Mouse (Mus musculus) neural tube, embryonic 10.5 days (tissue): ENCODE data around the gene Zbtb7a.
"Not testable (repeated sequence)": the region's sequence is repeated elsewhere in the genome, so short reads cannot be mapped to it uniquely, and the experiment has no call there.

Source experiments
- DNase-seq: peaks from one replicate; pipeline ENCODE4 v3.0.0-alpha.2; 2017; ENCODE audit warnings: low spot score; ENCODE audit errors: extremely low spot score

The Zbtb7a gene

DNA sequence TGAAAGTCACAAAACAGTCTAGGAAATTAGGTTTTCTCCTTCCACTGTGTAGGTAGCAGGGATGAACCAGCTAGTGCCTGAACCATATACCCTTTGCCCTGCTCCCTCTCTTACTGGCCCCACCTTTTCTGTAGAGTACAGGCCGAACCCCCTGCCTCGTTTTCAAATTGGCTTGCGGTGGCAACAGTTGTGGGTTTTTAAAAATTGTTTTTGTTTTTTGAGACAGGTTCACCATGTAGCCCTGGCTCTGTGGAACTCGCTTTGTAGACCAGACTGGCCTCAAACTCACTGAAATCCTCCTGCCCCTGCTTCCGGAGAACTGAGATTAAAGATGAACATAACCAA lies 33.0 kb downstream of the Zbtb7a start:
- DNase-seq: peak; percentile 59

DNA sequence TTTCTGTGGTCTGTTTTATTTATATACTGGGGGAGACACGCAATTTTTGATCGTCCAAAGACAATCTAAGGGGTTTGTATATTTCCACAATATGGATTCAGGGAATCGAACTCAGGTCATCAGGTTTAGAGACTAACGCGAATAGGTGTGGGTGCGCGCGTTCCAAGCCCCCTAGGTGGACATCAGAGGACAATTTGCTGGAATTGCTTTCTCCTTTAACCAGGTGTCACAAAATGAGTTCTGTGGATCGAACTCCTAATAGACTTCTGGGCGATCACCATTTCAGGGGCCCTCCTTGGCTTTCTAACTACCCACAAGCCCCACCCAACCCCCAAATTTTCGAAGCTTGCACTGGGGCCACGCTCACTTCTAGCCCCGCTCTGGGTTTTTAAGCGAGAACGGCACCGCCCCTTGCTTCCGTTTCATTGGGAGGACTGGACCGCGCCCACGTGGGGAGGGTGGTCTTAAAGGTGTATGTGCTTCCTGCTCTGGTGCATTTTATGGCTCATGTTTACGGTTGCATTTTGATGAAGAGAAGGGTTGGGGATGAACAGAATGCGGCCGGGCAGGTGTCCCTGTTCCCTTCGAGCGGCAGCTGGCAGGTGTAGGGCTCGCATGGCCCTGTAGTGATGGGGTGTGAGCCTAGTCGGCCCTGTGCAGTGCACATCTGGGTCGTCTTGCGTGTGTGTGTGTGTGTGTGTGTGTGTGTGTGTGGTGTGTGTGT lies 33.7 kb downstream of the Zbtb7a start:
- DNase-seq: peak; percentile 65

DNA sequence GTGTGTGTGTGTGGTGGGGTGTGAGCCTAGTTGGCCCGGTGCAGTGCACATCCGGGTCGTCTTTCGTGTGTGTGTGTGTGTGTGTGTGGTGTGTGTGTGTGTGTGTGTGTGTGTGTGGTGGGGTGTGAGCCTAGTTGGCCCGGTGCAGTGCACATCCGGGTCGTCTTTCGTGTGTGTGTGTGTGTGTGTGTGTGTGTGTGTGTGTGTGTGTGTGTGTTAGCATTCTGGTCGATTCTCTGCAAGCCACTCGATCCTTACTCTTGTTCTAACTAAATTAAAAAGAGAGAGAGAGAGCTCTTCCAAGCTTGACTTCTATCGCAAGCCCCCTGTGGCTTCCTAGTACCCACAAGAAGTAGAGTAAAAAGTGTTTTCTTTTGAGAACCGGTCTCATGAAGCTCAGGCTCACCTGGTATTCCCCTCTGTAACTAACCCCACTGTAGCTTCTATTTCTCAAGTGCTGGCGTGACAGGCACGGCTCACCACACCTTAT lies 34.4 kb downstream of the Zbtb7a start:
- DNase-seq: not testable (repeated sequence)

DNA sequence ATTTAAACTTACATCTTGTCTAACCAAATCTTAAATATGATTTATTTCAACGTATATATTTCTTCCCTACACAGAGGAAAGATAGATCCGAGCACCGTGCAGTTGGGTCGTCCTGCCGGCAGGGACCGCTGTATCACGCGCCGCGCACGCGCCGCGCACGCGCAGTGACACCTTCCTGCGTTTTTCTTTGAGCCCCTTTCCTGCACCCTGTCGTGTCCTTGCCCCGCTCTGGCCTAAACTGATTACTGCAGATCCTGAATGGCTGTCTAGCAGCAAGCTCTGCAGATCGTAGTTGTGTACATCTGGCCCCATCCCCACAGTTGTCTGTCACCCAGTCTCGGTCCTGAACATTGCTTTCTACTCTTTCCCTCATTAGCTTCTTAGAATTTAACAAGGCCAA lies 38.1 kb downstream of the Zbtb7a start:
- peak; percentile 86 for DNase-seq

DNA sequence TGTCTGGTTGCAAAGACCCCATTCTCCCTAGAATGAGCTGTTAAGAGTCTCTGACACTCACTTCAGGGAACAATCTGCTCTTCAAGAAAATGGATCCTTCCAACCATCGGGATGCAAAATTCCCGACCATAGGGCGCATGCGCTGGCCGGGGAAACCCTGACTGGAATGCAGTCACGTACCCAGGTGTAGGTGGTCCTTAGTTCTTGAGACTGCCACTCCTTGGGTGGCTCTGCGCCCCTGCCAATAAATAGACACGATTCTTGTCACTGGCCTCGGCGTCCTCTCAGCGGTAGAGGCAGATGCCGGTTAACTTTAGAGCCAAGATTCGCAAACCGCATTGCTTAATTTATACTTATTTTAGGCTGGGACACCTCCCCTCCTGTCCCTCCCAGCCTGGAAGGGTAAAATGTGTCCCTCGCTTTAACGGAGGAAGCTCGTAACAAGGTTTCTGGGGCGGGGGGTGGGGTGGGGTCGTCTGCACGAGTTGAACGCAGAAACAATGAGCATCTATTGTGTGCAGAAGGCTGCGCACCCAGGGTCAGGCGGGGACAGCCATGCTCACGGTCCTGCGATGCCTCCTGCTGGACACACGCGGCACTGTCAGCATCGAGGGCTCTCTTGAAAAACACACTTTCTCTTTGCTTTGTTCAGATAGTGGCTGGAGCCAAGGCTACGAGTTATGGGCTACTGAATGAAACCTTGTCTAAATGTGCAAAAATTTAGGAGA lies 39.8 kb downstream of the Zbtb7a start:
- DNase-seq: peak; percentile 92

DNA sequence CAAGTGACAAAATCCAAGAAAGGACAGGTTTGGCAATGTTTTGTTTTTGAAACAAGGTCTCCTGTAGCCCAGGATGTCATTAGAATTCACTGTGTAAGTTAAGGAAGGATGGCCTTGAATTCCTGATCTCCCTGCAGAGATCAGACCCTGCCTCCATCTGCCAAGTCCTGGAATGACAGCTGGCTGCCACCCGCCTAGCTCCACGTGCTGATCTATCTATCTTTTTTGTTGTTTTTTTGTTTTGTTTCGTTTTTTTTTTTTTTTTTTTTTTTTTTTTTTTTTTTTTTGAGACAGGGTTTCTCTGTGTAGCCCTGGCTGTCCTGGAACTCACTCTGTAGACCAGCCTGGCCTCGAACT lies 40.3 kb downstream of the Zbtb7a start:
- not testable (repeated sequence) for DNase-seq

DNA sequence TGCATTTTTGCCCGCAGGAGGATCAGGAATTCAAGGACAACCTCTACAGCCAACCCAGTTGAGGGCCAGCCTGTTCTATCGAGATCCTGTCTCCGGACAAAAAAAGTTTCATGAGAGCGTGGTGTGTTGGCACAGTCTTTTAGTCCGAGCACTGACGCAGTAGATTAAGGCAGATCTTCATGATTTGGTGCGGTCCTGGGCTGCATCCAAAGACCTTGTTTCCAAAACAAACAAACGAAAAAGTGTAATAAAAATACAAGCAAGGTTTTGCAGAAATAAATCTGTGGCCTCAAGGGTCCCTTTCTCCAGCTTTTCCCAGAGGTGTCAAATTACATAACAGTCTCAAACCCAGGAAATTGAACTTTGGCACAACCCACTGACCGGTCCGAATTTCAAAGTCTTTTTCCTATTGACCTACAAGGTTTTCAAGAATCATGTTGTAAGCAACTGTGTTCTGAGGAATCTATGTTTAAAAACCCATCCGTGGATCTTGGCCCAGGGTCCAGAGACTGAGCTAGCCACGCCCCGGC lies 41.0 kb downstream of the Zbtb7a start:
- DNase-seq: no peak

DNA sequence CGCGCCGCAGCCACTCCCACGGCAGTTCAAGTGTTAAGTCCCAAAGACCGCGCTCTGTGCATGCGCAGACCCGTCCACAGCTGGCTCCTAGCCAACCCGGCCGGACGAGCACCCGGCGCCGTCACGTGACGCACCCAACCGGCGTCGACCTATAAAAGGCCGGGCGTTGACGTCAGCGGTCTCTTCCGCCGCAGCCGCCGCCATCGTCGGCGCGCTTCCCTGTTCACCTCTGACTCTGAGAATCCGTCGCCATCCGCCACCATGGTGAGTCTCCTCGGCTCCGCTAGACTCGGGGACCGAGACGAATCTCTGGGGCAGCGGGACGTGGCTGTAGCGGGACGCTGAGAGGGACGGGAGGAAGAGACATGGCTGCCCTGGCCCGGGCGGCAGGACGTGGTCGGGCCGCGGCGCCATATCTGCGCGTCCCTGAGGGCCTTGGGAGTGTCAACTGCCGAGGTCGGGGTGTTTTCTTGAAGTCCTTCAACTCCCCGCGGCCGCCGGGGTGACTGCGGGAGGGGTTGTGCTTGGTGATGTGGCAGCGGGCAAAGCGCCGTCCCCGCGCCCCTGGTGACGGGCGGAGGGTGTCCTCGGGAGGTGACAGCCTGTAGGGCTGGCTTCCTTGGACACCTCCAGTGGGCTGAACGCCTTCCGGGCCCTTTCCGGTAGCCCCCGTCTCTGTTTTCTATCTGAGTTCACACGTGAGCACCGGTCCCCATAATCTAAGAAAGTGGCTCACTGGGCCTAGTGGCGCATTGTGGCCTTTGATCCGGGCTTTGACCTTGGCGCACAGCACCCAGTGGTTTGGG lies 41.6 kb downstream of the Zbtb7a start, which contains the start of gene Eef2:
TSS of gene Eef2 (plus strand) at position 166 of the 806 bp plus-strand sequence.
- peak; percentile 98 for DNase-seq

DNA sequence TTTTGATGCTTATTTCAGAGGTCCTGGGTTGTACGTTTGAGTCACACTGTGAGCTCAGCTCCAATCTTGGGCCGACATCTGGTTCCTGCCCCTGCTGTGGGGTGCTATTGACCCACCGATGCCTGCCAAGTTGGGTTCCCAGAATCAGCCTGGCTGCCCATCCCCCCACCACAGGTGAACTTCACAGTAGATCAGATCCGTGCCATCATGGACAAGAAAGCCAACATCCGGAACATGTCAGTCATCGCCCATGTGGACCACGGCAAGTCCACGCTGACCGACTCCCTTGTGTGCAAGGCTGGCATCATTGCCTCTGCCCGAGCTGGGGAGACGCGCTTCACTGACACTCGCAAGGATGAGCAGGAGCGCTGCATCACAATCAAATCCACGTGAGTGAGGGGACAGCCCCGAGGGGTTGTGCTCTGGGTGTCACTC lies 42.5 kb downstream of the Zbtb7a start:
- no peak for DNase-seq

DNA sequence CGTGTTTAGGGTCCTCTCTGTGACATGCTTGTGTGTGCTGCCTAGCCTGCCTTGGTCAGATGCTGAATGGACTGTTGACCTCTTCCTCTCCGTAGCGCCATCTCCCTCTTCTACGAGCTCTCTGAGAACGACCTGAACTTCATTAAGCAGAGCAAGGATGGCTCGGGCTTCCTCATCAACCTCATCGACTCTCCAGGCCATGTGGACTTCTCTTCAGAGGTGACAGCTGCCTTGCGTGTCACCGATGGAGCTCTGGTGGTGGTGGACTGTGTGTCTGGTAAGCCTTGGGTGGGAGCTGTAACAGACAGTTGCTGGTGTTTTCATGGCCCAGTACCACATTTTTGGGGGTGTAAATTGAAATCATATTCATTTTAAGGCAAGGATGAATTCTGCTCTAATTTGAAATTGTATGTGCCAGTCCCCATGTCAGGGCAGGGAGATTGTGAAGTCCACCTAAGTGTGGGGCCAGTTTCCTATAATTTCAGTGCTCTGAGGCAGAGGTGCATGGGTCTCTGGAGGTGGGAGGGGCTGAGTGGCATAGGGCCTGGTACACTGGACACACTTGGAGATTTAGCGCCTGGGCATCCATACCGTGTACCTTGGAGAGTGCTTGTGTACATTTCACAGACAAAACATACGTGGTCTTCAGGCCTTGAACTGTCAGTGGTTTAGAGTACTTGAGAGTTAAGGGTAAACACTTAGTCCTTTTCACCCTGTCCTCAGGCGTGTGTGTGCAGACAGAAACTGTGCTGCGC lies 43.1 kb downstream of the Zbtb7a start:
- no peak for DNase-seq

DNA sequence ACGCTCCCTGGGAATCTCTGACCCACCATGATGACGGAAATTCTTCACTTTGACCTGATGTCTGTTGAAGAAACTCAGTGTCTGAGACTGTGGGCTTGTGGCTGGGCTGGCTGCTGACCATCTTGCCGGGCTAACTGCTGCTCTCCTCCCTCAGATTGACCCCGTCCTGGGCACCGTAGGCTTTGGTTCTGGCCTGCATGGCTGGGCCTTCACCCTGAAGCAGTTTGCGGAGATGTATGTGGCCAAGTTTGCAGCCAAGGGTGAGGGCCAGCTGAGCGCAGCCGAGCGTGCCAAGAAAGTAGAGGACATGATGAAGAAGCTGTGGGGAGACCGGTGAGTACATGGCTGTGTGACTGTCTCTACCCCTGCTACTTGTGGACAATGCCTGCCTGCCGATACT lies 43.9 kb downstream of the Zbtb7a start:
- no peak for DNase-seq

DNA sequence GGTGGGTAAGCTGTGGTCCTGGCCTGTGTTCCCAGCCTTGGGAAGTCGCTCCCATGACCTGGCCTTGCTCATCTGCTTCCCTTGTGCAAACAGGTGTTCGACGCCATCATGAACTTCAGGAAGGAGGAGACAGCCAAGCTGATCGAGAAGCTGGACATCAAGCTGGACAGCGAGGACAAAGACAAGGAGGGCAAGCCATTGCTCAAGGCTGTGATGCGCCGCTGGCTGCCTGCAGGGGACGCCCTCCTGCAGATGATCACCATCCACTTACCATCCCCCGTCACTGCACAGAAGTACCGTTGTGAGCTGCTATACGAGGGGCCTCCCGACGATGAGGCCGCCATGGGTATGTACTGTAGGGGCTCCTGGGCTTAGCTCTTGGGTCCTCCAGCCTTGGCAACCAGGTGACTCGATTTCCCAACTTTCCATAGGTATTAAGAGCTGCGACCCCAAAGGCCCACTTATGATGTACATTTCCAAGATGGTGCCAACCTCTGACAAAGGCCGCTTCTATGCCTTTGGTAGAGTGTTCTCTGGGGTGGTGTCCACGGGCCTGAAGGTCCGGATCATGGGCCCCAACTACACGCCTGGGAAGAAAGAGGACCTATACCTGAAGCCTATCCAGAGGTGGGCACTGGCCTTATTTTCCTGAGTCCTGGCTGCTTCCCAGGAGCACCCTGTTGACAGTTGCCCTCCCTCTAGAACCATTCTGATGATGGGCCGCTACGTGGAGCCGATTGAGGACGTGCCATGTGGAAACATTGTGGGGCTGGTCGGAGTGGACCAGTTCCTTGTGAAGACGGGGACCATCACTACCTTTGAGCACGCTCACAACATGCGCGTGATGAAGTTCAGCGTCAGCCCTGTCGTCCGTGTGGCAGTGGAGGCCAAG lies 44.7 kb downstream of the Zbtb7a start:
- no peak for DNase-seq

DNA sequence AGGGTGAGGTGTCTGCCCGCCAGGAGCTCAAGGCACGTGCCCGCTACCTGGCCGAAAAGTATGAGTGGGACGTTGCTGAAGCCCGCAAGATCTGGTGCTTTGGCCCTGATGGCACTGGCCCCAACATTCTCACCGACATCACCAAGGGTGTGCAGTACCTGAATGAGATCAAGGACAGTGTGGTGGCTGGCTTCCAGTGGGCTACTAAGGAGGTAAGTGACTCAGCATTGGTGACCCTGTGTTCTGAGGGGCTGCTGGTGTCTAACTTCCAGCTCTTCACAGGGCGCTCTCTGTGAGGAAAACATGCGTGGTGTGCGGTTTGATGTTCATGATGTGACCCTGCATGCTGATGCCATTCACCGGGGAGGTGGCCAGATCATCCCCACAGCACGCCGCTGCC lies 45.9 kb downstream of the Zbtb7a start:
- DNase-seq: no peak

DNA sequence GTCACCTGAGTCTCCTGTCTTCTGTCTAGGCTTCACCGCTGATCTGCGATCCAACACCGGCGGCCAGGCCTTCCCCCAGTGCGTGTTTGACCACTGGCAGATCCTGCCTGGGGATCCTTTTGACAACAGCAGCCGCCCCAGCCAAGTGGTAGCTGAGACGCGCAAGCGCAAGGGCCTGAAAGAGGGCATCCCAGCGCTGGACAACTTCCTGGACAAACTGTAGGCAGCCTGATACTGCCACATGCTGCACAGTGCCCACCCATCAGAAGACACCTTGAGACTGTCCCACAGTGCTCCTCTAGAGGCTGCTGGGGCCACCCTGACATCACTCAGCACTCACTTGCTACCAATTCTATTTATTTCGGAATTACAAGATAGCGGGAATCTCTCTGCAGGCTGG lies 46.8 kb downstream of the Zbtb7a start:
- not testable (repeated sequence) for DNase-seq

DNA sequence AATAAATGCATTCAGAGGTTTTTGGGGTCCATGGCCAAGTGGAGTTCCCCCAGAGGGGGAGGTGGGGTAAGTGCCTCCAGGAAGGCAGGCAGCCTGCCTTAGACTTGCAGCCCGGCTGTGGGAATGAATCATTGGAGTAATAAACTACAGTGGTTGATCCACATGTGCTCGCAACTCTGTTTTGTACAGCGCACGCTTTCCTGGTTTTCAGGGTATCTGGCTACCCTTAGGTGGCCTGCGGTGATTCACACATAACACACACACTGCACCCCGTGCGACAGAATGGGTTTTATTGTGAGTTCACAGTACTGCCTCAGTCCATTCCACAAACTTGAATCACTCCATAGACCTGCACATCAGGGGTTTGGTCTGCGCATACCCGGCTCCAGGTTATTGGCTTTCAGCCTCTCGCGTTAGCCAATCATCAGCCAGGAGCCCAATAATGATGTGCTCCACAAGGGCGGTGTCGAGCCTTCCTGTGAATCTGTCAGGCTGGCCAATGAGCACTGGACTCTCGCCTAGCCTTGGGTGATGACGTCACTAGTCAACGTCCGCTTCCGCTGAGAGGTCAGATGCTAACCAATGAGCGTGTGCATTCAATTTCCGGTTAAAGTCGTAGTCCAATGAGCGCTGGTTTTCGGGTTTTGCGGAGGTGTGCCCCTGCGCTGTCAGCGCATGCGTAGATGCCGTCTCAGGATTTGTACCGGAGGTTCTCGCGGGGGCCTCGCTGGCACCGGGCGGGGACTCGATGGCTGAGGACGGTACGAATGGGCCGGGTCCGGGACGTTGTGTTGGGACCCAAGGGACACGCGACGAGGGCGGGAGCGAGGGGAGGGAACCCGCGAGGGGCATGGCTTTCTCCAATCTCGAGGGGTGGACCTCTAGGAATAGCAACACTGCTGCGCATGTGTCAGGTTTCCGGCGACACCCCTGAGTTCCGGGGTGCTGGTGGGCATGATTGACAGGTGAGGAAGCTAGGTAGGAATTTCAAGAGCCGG lies 47.6 kb downstream of the Zbtb7a start, which contains the start of gene Dapk3:
TSS of gene Dapk3 (plus strand) at position 670 of the 998 bp plus-strand sequence.
- DNase-seq: peak; percentile 98

DNA sequence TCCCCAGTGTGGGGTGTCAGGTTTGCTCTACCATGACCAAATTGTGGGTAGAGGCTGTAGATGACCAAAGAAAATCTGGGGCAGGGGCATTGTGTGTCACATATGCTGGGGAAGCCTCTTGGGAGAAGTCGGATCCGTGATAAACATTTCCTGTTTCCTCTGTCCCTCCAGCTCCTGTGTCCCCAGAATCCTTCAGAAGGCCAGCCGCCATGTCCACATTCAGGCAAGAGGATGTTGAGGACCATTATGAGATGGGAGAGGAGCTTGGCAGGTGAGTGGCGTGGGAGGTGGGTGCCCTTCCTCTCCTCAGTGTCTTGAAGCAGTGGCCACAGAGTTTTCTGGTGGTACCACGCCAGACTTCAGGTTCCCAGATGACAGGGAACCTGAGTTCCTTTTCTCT lies 48.8 kb downstream of the Zbtb7a start, which contains the start of gene 4930442H23Rik:
TSS of gene 4930442H23Rik (minus strand) at position 45 of the 400 bp plus-strand sequence.
- no peak for DNase-seq

DNA sequence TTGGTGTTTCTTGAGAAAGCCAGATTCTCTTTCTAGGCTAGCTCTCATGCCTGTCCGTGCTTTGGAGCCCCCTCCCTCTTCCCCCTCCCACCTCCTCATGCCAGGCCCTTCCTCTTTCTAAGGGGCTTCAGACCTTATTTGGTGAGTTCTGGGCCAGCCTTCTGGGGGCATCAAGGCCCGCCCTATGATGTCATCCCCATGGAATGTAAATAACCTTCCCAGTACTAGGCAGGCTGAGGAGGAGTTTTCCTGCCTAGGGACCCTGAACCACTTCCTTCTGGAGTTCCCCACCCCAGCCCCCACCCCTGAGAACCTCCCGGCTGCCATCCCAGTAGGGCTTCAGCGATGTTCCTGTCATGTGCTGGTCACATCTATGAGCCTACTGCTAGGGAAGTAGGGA lies 49.7 kb downstream of the Zbtb7a start:
- DNase-seq: no peak

DNA sequence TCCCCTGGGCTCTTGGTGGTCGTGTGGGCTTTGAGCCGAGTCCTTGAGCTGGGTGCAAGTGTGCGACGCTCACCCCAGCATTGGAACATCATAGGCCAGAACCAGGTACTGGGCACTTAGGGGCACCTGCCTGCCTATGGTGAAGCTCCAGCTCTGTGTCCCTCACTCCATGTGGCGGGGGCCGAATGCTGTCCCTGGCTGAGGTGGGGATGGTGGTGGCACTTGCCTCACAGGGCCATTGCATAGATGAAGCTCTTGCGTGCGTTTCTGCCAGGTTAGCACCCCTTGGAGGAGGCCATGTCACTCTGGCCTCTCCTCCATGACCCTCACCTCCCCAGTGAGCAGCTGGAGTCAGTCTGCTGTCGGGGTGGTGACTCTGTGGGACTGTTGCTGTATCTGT lies 52.1 kb downstream of the Zbtb7a start:
- DNase-seq: no peak

DNA sequence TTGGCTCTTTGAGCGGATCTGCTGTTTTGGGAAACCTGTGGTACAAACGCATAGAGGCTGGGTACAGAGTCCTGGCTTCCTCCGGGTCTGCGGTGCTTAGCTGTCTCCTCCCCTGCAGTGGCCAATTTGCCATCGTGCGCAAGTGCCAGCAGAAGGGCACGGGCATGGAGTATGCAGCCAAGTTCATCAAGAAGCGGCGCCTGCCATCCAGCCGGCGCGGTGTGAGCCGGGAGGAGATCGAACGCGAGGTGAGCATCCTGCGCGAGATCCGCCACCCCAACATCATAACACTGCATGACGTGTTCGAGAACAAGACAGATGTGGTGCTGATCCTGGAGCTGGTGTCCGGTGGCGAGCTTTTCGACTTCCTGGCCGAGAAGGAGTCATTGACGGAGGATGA lies 54.8 kb downstream of the Zbtb7a start:
- DNase-seq: no peak
